In genomic region chr17:34655581-34655991, GRCm38 (mm10) we compare ENCODE assay signal across 9 mouse cellular contexts. TPM values are rescaled to one million over a fixed set of nuclear protein-coding genes. Genes with fewer than 3 reads are reported as not detected.
DNase-seq lines count a peak whose midpoint lies in the region; ATAC-seq and TF ChIP-seq lines count a peak whose summit lies in the region.
"Had no signal": no experiment of that assay in that cellular context is flagged by ENCODE, and none has a peak within 500 bp of the region (broad histone marks: within the 10 kb centered on the region; RNA-seq: fewer than 3 reads in every experiment).

No protein-coding gene starts in this region.

- H3K9me3 ChIP-seq in intestine, postnatal 0 days (ENCODE audit: control insufficient read depth): no peaks in the 10 kb centered on the region
- H3K9me3 ChIP-seq in liver, postnatal 0 days (ENCODE audit: low read length): no peaks in the 10 kb centered on the region

- H3K27ac ChIP-seq in intestine, postnatal 0 days (ENCODE audit: low read depth, low read length): peak overlapping the region; percentile 62
- H3K27ac ChIP-seq in liver, postnatal 0 days (ENCODE audit: low read depth): no peak overlapping the region

- ATAC-seq in intestine, postnatal 0 days: peak; percentile 57
- ATAC-seq in liver, postnatal 0 days: peak; percentile 75
- no peak for ATAC-seq in megakaryocyte progenitor cell, adult 5-6 weeks (replicated peaks; ENCODE audit: poor library complexity)

- WGBS in intestine, postnatal 0 days: 47% methylated on average over 4 of the region's 4 CpGs
- 36% methylated on average over 2 of the region's 4 CpGs for WGBS in liver, postnatal 0 days (ENCODE audit: insufficient replicate concordance)

- H3K27me3 ChIP-seq in intestine, postnatal 0 days (replicated peaks; ENCODE audit: control insufficient read depth, insufficient read depth, low read length): peaks cover 7% of the 10 kb centered on the region; the same call in 1 of the 2 replicates
- peaks cover 14% of the 10 kb centered on the region for H3K27me3 ChIP-seq in liver, postnatal 0 days (ENCODE audit: insufficient read depth, low read length)

- peaks cover 7% of the 10 kb centered on the region; the same call in 1 of the 2 replicates for H3K4me1 ChIP-seq in intestine, postnatal 0 days (replicated peaks; ENCODE audit: control insufficient read depth, insufficient read depth, low read length)
- peaks cover 6% of the 10 kb centered on the region for H3K4me1 ChIP-seq in liver, postnatal 0 days (ENCODE audit: insufficient read depth)

- no peak for TF ChIP-seq EP300 in liver, postnatal 0 days (IDR thresholded peaks at IDR 0.05; ENCODE audit: low read depth)

- peak; percentile 65 for DNase-seq in layer of hippocampus, adult 11-12 months (ENCODE audit: low spot score)
- no peak for DNase-seq in layer of hippocampus, postnatal 25 days (ENCODE audit: extremely low spot score in 1 of 2, low spot score in 1 of 2)
- peak; percentile 60 for DNase-seq in cerebellum, adult 11-12 months
- peak; percentile 100 for DNase-seq in heart, adult 11 months
- DNase-seq in liver, postnatal 0 days: peak; percentile 66
- peak; percentile 64 for DNase-seq in right cerebral cortex, postnatal 25 days

- no peak overlapping the region for H3K9ac ChIP-seq in intestine, postnatal 0 days (ENCODE audit: low read depth, low read length)
- H3K9ac ChIP-seq in liver, postnatal 0 days (replicated peaks): 0 out of 2 replicates have a peak overlapping the region, but pooled peaks have one; percentile 22

- peak; percentile 68 for TF ChIP-seq CTCF in intestine, postnatal 0 days (IDR thresholded peaks at IDR 0.05; ENCODE audit: low read depth)
- TF ChIP-seq CTCF in liver, postnatal 0 days (IDR thresholded peaks at IDR 0.05; ENCODE audit: low read depth): peak; percentile 28; the same call in 1 of the 2 replicates

- peaks cover 24% of the 10 kb centered on the region; the same call in 1 of the 2 replicates for H3K36me3 ChIP-seq in intestine, postnatal 0 days (ENCODE audit: control insufficient read depth, insufficient read depth)
- H3K36me3 ChIP-seq in liver, postnatal 0 days (replicated peaks; ENCODE audit: insufficient read depth, low read length): peaks cover 19% of the 10 kb centered on the region

- no peak overlapping the region for H3K4me2 ChIP-seq in intestine, postnatal 0 days (replicated peaks; ENCODE audit: low read depth)
- H3K4me2 ChIP-seq in liver, postnatal 0 days (ENCODE audit: low read depth, low read length): no peak overlapping the region

- H3K4me3 ChIP-seq in intestine, postnatal 0 days (ENCODE audit: low read depth, low read length): no peak overlapping the region
- H3K4me3 ChIP-seq in liver, postnatal 0 days (ENCODE audit: low read depth, low read length): no peak overlapping the region
- H3K4me3 ChIP-seq: erythroblast, embryonic 14.5 days had no signal

RNA-seq across cellular contexts. Expression of gene Atf6b, which starts 8.6 kb away (rescaled TPM):
- 100 to 1,000 TPM in 1 of 2 experiments, 10 to 100 TPM in 1; 97.1 to 102 TPM for total RNA-seq in layer of hippocampus, postnatal 25 days (2021)
- 22.9 and 23.1 TPM in 2 replicates for polyA plus RNA-seq in intestine, postnatal 0 days (2015; fragmentation: Nextera tagmentation; extraction: Ambion mirVana)
- polyA plus RNA-seq in liver, postnatal 0 days (2015; fragmentation: Nextera tagmentation; extraction: Ambion mirVana): 12.9 and 13.0 TPM in 2 replicates
- 25.5 and 27.8 TPM in 2 replicates for total RNA-seq in megakaryocyte progenitor cell, adult 5-6 weeks (2015)
- total RNA-seq in megakaryocyte progenitor cell, adult 5-6 weeks (2017): 24.3 and 30.2 TPM in 2 replicates

RNA-seq across cellular contexts. Expression of gene Fkbpl, which starts 11.0 kb away (rescaled TPM):
- 10 to 100 TPM; 14.1 to 14.9 TPM for total RNA-seq in layer of hippocampus, postnatal 25 days (2021)
- polyA plus RNA-seq in intestine, postnatal 0 days (2015; fragmentation: Nextera tagmentation; extraction: Ambion mirVana): 8.8 and 9.2 TPM in 2 replicates
- polyA plus RNA-seq in liver, postnatal 0 days (2015; fragmentation: Nextera tagmentation; extraction: Ambion mirVana): 5.6 and 5.8 TPM in 2 replicates
- 3.8 and 4.1 TPM in 2 replicates for total RNA-seq in megakaryocyte progenitor cell, adult 5-6 weeks (2015)
- 17.7 and 40.0 TPM in 2 replicates for total RNA-seq in megakaryocyte progenitor cell, adult 5-6 weeks (2017)

RNA-seq across cellular contexts. Expression of gene Tnxb, which starts 14.7 kb away (rescaled TPM):
- total RNA-seq in layer of hippocampus, postnatal 25 days (2021): 1 to 10 TPM; 7.1 to 9.0 TPM
- polyA plus RNA-seq in intestine, postnatal 0 days (2015; fragmentation: Nextera tagmentation; extraction: Ambion mirVana): 1.4 and 1.9 TPM in 2 replicates
- 0.36 TPM in 2 replicates for polyA plus RNA-seq in liver, postnatal 0 days (2015; fragmentation: Nextera tagmentation; extraction: Ambion mirVana)
- total RNA-seq in megakaryocyte progenitor cell, adult 5-6 weeks (2015): not detected in 2 replicates
- total RNA-seq in megakaryocyte progenitor cell, adult 5-6 weeks (2017): not detected in 2 replicates
- polyA plus RNA-seq: erythroblast, embryonic 14.5 days had no signal

RNA-seq across cellular contexts. Expression of gene Prrt1, which starts 26.3 kb away (rescaled TPM):
- 100 to 1,000 TPM; 259 to 330 TPM for total RNA-seq in layer of hippocampus, postnatal 25 days (2021)
- polyA plus RNA-seq in intestine, postnatal 0 days (2015; fragmentation: Nextera tagmentation; extraction: Ambion mirVana): 0.27 and 0.47 TPM in 2 replicates
- polyA plus RNA-seq in liver, postnatal 0 days (2015; fragmentation: Nextera tagmentation; extraction: Ambion mirVana): 0.05 TPM in 1 of 2 replicates, not detected in the other
- total RNA-seq in megakaryocyte progenitor cell, adult 5-6 weeks (2015): 0.17 and 0.34 TPM in 2 replicates
- total RNA-seq in megakaryocyte progenitor cell, adult 5-6 weeks (2017): not detected in 2 replicates
- polyA plus RNA-seq: erythroblast, embryonic 14.5 days had no signal

RNA-seq across cellular contexts. Expression of gene Ppt2, which starts 27.3 kb away (rescaled TPM):
- 10 to 100 TPM; 42.4 to 48.4 TPM for total RNA-seq in layer of hippocampus, postnatal 25 days (2021)
- polyA plus RNA-seq in intestine, postnatal 0 days (2015; fragmentation: Nextera tagmentation; extraction: Ambion mirVana): 17.2 and 18.0 TPM in 2 replicates
- polyA plus RNA-seq in liver, postnatal 0 days (2015; fragmentation: Nextera tagmentation; extraction: Ambion mirVana): 19.3 and 19.8 TPM in 2 replicates
- 26.5 and 33.5 TPM in 2 replicates for total RNA-seq in megakaryocyte progenitor cell, adult 5-6 weeks (2015)
- 15.3 and 19.7 TPM in 2 replicates for total RNA-seq in megakaryocyte progenitor cell, adult 5-6 weeks (2017)

Comparison
In these comparisons a context has a peak if more than half of its experiments do, and no peak if none do; other contexts are left out.
1. DNase-seq: peak in layer of hippocampus, adult 11-12 months (single experiment), cerebellum, adult 11-12 months (single experiment), heart, adult 11 months (single experiment), liver, postnatal 0 days (single experiment) and right cerebral cortex, postnatal 25 days (single experiment); none in layer of hippocampus, postnatal 25 days (0 of 2).
2. RNA of gene Tnxb, which starts 14.7 kb away (total RNA-seq): 7.1 to 9.0 TPM in layer of hippocampus, postnatal 25 days; not detected in megakaryocyte progenitor cell, adult 5-6 weeks; every median in the first group is over 4 times any median in the second.